Mouse (Mus musculus): ENCODE measurements at regions not wholly inside any gene's neighbourhood (a gene's known extent, or its start where the extent isn't known, plus 50 kb on each side); places are given as distances from the start of the nearest gene placed in this dataset.

GRCm38 (mm10) chr2:12815339-12815738, 108.5 kb upstream of the Pter start:
- peak; percentile 66 for DNase-seq (ENCODE audit: low read depth, low spot score)

GRCm38 (mm10) chr2:12825902-12826301, 97.9 kb upstream of the Pter start:
- DNase-seq (ENCODE audit: low read depth, low spot score): no peak

- no peak for DNase-seq (ENCODE audit: low read depth, low spot score)
Measured at GRCm38 (mm10) chr2:12833579-12833978, 90.3 kb upstream of the Pter start.

GRCm38 (mm10) chr2:12866543-12866942, 57.3 kb upstream of the Pter start:
- DNase-seq (ENCODE audit: low read depth, low spot score): no peak

GRCm38 (mm10) chr2:12868772-12869171, 55.1 kb upstream of the Pter start:
- peak; percentile 7 for DNase-seq (ENCODE audit: low read depth, low spot score)
